Mouse (Mus musculus) bone marrow, adult 2 months (tissue): ENCODE measurements around the gene Znrf2.

Source experiments
- CTCF ChIP-seq: fragments of 200-500 bp; IDR thresholded peaks from 2 replicates; pipeline ENCODE4 v1.5.1; 2011; ENCODE audit warnings: low read length, control low read depth; ENCODE audit not compliant: control insufficient read depth, insufficient read depth
- POLR2A ChIP-seq: fragments of 200-500 bp; IDR thresholded peaks from 2 replicates; pipeline ENCODE4 v1.6.1; 2011; ENCODE audit warnings: low read depth, mild to moderate bottlenecking, control low read depth, low read length, borderline replicate concordance; ENCODE audit not compliant: control insufficient read depth

- no peak for TF ChIP-seq CTCF
- no peak for TF ChIP-seq POLR2A
Observed at GRCm38 (mm10) chr6:54855801-54856583, 39.3 kb downstream of the Znrf2 start.
